Mouse (Mus musculus) right cerebral cortex, adult 18-20 months (tissue): ENCODE measurements around the gene Myo10.

Source experiments
- DNase-seq: peaks from one replicate; pipeline ENCODE4 v3.0.0; 2022; ENCODE audit warnings: mixed read lengths

The Myo10 gene

DNA sequence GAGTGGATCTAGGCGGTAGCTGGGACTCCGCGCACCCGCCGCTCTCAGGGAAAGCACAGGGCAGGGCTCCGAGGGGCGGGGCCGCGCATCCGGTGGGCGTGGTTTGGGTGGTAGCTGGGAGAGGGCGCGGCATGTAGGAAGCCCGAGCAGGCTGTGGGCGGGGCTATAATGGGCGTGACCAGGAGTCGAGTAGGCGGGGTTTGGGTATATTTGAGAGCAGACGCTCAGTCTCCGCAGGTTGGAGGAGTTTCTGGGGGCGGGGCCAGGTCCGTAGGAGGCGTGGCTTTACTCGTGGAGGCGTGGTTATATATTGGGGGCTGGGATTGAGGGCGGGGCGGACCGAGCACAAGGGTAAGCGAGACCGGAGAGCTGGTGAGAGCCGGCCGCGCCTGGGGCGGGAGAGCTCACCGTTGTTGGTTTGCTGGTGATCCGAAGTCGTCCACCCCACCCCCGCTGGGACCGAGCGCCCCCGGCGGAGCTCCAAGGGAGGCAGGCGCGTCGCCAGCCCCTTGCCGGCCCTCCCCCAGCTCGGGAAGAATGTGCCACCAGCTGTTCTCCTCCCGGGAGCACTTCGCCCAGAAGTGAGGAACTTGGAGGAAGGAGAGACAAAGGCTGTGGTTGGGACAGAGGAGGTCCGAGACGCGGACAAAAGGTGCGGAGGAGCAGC is at the start of gene Myo10:
Gene Myo10, plus strand, starts transcription at position 326 of the 667 bp plus-strand sequence.
- DNase-seq = peak; percentile 93

DNA sequence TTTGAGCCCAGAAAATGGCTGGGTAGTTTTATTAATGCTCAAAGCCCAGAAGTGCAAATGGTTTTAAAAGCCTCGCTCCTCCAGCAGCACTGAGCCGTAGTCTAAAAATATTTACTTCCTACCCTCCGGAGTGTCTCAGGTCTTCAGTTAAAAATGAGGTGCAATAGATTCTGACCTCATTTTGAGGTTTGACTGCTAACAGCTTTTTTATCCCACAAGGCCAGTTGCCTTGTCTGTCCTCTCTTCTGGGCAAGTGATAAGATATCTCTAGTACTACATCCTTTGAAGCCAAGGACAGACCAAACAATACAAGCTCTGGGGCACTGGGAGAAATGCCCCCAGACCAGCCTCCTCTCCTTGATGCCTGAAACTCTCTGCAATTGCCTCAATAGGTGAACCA is 49.2 kb upstream of the Myo10 start:
- no peak for DNase-seq

DNA sequence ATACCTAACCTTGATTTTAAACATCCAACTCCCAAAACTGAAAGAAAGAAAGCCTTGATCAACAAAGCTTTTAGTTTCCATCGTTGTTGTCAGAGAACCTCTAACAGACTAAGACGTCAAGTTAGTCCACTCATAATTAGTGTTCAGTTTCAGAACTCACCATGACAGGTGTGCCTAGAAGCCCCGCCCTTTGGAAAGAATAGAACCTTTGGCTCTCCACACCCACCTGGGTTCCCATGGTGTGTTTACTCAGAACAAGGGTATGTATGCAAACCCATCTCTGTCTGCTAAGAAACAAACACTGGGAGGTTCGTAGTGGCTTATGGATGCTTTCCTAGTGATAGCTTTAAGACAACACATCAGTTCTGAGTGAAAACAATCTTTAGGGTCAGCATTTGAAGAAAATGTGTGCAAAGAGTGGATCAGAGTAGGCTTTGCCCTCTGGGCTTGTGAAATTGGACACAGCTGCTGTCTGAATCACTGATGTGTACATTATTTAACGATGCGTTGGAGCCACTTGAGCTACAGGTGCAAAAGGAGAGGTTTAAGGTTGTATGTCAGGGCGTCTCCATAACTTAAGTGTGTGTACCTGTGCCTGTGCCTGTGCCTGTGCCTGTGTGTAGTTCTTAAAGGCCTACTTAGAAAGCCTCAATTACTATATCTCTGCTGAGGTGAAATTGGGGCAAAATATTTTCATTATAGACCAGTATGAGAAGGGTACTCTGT is 48.3 kb upstream of the Myo10 start:
- no peak for DNase-seq

DNA sequence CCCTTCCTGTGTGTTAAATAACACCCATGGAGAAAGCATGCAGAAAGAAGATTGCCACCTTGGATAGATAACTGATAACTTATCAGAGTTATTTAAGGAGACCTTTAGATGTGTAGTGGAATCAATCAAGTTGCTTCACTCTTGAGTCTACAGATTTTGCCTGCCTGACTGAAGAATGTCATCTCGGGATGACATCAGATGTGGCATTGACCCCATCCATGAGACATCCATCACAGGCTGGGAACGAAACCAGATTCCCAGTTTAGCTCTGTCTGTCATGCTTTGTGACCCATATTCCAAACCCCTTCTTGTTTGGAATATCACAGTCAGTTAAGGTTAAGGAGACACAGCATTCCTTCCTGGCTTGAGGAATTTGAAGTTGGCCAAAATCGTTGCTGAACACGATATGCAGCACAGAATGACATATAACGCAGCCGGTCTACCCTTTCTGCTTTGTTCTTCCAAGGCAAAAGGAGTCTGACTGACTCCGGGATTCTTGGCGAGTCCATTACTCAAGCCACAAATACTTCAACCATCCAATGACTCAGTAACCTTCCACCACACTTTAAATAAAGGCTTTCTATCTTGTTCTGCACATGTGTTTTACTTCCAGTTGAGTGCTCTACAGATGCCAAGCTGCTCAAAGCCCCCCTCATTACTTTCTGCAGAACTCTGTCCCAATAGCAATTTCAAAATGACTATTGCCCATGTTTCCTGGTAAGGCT is 44.8 kb upstream of the Myo10 start:
- no peak for DNase-seq

DNA sequence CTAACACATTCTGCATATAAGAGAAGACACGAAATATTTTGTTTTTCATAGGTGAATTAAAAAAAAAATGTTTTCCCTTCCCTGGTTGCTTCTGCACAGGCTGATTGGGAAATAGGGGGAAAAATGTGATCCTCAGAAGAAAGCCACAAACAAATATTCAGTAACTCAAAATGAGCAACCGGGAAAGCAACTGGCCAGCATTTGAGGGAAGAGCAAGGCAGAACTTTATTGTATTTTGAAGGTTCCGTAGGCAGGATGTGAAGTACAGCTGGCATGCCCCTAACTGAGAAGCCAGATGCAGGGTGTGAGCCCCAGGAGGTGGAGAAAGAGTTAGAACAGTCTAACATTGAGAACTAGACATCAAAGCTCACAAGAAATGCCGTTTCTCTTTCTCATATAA is 44.0 kb upstream of the Myo10 start:
- no peak for DNase-seq

DNA sequence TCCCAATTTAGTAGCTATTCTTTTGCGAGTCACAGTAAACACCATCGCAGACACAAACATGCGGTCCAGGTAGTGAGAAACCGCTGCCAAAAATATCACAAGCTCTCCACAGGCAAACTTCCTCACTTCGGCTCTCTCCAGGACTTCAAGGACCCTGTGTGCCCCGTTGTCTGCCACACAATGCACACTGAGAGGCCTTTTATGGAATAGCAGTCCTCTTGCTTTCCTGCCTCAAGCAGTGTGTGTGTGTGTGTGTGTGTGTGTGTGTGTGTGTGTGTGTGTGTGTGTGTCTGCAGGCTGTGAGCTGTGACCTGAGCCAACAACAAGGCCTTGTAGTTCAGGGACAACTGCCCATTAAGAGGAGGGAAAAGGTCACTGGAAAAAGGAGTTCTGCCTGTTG is 41.6 kb upstream of the Myo10 start:
- no peak for DNase-seq

DNA sequence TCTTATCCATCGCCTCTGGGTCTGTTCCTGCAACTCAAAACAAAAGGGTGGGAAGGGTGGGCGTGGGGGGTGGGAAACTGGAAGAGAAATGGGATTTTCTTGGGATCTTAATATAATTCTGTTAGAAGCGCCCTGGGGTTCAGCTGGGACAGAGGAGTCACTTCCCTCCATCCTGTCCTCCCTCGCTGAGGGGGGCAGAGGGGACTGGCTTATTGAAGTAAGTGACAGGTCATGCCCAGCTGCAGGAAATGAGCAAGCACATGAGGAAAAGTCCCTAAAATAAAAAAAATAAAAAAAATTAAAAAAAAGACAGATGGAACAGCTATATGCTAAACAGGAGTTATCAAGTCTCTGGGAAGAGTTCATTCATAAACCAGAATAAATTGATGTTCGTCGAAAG is 40.3 kb upstream of the Myo10 start:
- no peak for DNase-seq

DNA sequence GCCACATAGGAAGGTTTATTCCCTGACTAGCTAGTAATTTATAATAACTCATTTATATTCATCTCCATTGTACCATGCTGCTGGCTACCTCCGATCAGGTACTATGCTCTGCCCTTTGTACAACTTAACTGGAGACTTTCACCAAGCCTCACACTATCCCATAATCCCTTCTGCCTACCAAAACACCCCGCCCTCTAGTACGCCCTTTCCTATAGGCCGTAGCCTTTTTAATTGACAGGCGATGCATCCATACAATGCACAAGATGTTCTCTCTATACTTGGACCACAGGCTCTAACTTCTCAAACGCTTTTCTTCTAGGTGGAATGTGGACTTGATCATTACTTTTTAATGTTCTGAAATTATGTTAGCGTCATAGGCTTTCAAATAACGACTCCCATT is 39.0 kb upstream of the Myo10 start:
- DNase-seq = no peak

DNA sequence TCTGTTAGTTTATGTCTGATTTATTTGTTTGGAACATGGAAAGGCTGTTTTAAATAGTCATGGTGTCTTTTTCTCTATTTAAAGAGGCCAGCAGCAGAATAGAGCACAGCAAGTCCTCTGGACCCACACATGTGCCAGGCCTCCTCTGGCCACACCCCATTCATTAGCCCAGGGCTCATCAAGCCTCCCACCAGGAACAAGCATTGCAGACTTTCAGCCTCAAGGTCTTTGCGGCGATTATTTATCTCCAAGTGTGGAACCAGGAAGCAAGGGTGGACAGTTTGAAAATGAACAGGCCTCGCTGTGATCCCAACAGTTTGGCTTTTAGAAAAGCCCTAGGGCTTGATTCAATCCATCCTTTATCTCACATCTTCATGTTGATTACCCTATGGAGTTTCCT is 35.5 kb upstream of the Myo10 start:
- DNase-seq = no peak

DNA sequence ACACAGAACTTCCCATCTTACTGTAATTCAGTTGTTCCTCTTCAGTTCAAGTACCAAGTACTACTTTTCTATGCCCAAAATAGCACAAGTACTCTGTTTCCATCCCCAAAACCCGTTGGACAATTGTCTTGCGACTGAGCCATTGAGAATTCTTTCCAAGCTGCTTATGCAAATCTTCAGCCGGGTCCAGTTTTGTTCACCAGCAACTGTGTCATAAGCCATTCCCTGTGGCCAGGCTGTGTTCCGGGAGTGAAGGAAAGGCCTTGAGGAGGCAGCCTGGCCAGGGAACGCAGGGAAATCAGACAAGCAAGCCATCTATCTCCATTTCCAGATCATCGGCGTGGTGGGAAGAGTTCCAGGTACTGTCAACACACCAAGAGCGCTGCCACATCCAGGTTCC is 34.4 kb upstream of the Myo10 start:
- no peak for DNase-seq

DNA sequence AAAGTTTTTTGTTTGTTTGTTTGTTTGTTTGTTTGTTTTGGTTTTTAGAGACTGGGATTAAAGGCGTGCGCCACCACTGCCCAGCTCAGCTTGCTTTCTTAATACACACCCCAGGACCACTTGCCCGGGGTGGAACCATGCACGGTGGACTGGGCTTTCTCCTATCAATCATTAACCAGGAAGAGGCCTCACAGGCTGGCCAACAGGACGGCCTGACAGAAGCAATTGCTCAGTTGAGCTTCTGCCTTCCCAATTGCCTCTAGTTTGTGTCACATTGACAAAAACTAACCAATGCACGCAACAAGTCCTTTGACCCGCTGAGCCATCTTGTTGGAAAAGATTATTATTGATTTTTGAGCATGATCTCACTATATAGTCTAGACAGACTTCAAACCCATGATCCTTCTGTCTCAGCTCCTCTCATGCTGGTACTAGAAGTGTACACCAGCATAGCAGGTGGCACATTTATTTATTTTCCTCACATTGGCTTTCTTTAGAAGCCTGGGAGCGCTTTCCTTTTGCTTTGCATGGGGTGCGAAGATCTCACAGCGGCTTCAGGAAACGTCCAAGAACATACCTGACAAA is 32.9 kb upstream of the Myo10 start:
- no peak for DNase-seq

DNA sequence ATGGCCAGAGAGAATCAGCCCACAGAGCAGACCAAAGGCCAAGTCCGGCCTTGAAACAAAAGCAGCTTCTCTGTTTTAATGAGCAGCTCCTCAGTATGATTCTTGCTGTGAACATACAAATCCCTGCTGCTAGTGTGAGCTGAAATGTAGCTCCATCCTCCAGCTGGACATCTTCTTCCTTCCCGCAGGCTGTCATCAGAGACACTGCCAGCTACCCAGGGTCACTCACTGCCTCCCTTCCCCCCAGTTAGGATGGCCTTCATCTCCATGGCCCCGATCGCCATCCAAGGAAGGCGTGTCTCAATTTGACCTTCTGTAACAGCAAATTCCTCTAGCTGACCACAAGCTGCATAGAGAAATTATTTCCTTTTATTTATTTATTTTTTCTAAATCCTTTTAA is 32.4 kb upstream of the Myo10 start:
- DNase-seq = no peak

DNA sequence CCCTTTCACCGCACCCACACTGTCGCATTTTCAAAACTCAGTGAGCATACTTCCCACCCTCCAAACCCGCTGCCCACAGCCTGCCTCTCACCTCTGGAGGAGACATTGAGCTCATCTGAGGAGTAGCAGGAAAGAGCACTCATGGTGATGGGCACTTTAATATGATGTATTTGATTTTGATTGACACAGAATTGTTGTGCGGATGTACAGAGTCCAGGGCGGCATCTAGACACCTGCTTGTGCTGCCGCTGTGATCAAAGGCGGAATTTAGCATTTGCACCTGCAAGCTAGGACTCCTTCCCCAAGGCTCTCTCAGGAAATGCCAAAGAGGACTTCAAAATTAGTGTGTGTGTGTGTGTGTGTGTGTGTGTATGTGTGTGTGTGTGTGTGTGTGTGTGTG is 31.4 kb upstream of the Myo10 start:
- no peak for DNase-seq

DNA sequence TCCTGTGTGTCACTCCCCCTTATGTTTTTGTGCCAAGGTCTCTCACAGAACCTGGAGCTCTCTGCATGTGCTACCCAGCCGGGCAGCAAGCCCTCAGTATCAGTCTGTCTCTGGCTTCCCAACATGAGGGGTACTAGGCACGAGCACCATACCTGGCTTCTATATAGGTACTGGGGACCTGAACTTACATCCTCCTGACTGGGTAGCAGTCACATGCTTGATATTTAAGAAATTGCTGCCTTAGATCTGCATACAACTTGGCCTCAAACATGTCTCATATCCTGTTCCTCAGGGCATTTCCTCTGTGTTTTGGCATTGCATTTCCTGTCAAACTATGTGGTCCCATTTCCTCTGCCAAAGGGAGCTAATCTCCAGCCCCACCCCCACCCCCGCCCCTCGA is 30.4 kb upstream of the Myo10 start:
- no peak for DNase-seq

DNA sequence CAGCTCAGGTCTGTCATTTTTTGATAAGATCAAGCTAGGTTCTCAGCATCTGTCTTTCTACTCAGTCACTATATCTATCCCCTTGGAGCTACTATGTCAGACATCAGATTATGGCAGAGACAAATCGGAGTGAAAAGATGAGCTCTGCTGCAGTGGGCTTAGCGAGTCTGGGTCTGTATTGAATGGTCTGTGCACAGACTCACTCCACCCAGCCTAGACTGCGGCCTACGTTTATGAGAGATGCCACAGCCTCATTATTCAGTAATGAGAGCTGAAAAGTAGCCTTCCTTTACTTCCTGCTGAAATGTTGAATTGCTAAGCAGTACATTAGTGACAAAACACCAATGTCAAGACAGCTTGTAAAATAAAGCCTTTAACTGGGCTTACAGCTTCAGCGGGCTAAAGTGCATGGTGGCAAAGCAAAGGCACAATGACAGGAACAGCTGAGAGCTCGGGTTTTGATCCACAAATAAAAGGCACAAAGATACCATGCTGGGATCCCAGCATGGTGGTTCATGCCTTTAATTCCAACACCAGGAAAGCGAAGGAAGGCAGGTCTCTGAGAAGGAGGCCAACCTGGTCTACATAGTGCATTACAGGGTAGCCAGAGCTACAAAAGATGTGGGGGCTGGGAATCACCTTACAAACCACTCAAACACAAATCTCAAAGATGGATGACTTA is 28.7 kb upstream of the Myo10 start:
- DNase-seq = no peak

DNA sequence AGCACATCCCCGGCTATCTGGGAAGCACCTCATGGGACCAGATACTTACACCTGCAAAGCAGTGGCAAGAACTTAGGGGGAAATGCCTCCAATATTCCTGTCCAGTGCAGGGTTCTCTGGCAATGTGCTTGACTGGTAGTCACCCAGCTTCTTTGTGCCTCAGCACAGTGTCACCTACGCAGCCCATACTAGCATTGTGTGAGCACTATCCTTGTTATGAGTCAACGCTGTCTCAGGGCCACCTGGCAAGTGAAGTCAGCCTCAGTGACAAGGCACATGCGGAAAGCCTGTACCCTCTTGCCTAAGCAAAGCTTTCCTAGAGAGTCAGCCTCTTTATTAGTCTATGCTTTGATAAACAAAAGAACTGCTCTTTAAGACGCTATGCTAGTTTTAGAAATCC is 24.0 kb upstream of the Myo10 start:
- no peak for DNase-seq

DNA sequence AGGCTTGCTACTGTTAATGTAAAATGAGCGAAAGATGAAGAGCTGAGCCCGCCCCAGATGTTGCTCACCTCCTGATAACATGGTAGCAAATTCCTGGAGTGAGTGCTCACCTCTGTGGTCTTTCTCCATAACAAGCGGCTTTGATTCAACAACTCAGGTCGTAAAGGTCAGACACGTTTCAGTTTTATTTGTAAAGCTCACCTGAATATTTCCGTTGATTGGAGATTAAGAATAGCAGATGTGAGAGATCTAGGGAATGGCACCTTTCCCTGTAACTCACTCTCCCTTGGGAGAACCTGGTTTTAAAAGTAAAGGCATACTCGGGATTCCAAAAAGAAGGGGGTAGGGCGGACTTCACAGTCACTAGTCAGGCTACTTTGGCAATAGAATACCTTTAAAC is 20.0 kb upstream of the Myo10 start:
- no peak for DNase-seq

DNA sequence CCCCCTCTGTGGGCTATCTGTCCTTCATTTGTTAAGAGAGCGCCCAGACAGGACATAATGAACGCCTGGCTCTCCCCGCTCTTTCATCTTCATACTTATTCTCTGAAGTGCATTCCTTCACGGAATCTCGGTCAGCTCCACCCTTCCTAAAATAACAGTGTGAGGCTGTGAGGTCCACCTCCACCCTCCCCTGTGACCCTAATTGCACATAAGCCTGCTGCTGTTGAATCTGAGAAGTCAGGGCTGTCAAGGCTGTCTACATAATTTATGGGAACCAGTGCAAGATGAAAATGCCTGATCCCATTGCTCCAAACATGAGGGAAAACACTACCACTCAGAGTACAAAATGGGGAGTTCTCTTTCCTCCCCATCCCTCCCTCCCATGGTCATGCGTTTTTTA is 19.0 kb upstream of the Myo10 start:
- DNase-seq = no peak

DNA sequence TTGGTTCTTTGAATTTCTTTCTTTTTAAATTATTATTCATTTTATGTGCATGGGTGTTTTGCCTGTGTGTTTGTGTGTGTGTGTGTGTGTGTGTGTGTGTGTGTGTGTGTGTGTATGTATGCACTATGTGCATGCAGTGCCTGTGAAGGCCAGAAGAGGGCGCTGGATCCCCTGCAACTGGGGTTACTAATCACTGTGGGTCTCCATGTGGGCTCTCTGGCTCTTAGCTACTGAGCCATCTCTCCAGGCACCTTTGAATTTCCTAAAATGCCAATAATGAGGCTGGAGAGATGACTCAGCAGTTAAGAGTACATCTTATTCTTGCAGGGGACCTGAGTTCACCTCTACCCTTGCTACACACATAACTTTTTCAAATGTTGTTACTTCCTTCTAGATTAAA is 18.1 kb upstream of the Myo10 start:
- no peak for DNase-seq

DNA sequence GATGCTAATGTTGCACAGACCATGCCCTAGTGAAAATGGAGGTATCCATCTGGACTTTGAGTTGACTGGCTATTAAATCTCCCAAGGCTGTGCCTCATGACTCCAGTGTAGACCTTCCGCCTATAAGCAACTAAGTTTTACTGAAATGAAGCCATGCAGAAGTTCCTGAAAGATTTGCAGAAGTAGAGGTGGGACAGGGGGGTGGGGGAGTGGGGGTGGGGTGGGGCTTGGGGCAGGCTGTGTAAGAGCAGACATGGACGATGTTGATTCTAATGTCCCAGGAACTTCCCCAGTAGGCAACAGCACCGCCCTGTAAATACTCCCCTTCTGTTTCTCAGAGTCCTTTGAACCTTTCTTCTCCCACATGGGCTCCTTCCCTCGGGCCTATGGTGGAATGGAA is 16.9 kb upstream of the Myo10 start:
- DNase-seq = no peak

DNA sequence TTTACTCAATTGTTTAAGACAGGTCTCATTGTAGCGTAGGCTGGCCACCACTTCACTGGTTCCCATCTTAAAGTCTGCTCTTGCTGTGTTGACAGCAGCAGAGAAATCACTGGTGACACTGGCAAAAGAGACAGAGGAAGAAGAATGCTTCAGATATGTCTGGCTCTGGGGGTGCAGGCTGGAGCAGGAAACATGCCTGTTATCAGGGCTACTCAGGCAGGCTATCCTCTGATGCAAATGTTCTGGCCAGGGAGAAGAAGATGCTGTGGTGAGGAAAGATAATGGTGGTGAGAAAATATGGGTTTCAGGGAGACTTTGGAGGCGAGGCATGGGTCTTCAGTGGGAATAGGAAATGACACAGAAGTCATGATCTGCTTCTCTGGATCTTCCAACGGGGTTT is 13.6 kb upstream of the Myo10 start:
- DNase-seq = no peak

DNA sequence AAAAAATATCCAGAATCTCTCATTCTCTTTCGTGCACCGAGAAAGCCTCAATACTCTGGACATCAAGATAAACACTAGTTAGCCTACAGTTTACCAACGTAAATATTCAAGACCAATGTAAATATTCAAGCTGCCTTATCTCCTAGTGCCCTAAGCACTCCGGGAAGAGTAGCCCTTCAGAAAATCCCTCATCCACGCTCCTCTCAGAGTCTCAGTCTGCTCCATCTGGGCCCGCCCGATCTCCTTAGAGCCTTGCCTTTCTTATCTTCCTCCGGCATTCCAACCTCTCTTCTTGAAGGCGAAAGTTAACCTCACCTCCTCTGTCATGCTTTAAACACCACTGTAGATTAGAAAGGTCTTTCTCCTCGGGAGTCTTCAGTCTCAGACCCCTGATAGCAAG is 13.1 kb upstream of the Myo10 start:
- no peak for DNase-seq

DNA sequence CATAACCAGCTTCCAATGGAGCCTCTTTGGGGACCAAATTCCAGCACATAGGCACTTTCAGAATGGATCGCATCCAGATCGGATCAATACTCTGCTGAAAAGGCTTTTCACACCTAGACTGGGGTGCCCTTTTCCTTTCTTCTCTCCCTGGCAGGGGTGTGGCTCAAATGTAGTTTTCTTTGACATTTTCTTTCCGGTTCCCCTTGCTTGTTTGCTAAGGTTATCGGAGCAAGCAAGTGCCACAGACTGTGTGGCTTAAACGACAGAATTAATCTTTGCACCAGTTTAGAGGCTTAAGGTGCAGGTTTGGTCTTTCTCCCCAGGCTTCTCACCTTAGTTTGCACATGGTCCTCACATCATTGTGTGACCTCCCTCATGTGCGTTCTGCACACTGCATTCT is 11.1 kb upstream of the Myo10 start:
- no peak for DNase-seq
